Mouse (Mus musculus) layer of hippocampus, adult 9-10 months (tissue): Measurements from ENCODE around the gene Prkch.

Experiments used
- DNase-seq: peaks from one replicate; pipeline ENCODE4 v3.0.0; 2022; ENCODE audit warnings: low spot score

Gene Prkch

GRCm38 (mm10) chr12:73762001-73762400 is 177.4 kb downstream of the Prkch start:
- DNase-seq: no peak

DNA sequence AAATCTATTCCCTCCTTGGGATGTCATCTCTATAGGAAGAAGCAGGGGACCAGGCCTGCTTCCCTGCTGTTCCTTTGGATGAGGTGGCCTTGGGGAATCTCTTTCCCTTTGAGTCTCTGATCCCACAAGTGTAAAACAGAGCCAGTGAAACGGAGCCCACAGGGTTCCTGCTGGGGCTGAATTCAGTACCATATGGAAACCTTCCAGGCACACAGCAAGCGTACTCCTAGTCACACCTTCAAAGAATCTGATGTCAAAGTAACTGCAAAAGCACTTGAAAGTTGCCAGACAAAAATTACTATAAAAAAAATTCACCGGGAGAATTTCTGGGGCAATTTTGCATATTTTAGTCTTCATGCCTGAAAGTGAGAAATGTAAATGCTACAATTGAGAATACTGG is 178.2 kb downstream of the Prkch start:
- DNase-seq: no peak

GRCm38 (mm10) chr12:73764649-73765525 is 180.3 kb downstream of the Prkch start:
- no peak for DNase-seq

- DNase-seq: no peak
Measured at GRCm38 (mm10) chr12:73766152-73766551, 181.6 kb downstream of the Prkch start.

DNA sequence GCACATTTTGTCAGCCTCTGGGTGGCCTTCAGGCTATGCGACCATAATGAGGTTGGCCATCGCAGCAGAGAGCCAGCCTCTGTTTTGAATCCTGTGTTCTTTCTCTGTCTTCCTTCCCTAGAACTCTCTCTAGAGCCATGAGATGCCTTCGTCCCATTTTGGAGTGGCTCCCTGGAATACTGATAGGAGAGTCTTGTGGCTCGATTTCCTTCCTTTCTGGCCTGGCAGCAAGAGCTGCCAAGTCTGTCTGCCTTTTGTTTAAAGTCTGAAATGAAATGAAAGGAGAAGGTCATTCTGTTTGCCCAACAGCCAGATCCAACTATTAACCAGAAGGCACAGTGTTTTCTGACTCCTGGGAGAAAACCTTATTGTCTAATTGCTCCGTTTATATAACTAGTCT is 184.2 kb downstream of the Prkch start:
- DNase-seq: no peak

DNA sequence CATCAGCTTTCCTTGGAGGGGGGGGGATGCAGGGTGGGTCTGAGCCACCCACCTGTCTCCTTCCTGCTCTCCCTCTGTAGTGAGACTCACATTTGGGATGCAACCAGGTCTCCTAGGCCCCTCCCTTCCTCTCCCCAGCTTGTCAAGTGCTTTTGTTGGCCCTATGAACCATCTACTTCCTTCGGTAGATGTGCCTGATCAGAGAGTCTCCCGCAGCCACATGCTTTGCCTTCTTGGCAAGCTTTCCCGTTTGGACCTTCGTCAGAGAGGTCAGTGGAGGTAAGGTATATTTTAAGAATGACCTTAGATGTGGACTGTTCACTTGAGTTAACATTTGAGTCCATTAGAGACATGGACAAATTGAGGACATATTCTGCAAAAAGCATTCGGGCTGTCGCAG is 184.9 kb downstream of the Prkch start:
- DNase-seq: no peak

DNA sequence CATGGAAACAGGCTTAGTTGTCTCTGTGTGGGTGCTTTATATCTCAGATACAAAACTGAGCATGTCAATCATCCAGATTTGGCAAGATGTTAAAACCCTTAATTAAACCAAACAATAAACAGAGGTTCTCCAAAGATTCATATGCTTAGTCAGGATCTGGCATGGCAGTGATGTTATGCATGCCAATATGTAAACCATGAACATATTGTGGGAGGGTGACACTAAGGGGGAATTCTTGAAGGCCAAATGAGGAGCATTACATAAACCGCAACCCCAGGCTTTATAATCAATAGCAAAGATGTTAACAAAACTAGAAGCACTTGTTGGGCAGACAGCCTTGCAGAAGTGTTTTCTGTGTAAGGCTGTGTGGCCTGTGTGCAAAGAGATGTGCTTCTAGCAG is 186.2 kb downstream of the Prkch start:
- no peak for DNase-seq

- no peak for DNase-seq
Measured at GRCm38 (mm10) chr12:73774793-73775385, 190.3 kb downstream of the Prkch start.

GRCm38 (mm10) chr12:73776401-73776945 is 191.9 kb downstream of the Prkch start:
- DNase-seq: no peak

DNA sequence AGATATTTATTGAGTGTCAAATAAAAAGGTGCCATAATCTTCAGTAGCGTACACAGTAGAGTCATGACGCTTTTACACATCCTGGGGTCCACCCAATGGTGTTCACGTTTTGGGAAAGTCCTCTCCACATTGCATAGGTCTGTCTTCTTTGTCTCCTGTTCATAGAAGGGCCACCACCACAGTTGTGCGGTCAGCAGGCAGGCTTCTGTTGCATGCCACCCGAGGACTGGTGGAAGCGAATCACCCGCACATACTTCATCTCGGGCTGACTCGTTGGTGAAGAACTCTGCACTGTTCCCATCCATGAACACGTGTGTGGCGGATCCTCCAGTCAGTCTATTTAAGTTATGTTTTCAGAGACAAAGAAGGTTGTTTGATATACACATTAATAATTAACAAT is 193.1 kb downstream of the Prkch start:
- DNase-seq: no peak

DNA sequence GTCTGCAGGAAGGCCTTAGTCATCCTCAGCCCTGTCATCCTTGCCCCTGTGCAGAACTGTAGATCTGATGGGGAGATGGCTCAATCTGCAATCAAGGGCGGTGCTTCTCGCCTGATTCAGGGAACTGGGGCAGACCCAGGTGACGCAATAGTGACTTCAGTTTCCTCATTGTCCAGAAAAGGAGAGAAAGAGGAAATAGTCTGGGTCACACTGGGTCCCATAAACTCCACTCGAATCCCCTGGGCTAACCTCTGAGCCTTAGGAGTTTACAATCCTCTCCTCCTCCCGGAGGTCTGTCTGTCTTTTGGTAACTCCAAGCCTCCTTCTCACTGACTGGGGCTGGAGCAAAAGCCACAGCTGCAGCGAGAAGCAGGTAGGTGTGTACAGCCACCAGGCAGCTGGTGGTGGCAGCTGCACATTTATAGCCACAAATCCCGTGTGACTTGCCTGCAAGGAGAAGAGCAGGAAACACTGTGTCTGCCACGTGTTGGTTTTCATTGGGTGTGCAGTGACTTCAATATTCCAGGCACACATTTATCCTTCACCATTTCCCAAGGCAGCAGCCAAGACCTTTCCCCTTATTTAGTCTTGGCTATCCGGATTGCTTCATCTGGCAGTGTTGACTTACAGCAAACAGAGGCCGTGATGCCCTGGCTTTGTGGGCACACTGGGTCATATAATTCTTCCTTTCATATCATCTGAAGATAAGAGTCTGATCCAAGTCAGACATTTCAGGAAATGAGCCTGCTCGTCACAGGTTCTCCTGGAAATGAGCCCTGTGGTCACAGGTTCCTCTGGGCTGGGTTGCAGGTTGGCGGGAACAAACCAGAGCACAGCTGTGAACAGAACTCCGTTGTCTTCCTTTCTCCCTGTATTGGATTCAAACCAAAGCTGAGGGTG is 195.0 kb downstream of the Prkch start:
- DNase-seq: peak; percentile 44

DNA sequence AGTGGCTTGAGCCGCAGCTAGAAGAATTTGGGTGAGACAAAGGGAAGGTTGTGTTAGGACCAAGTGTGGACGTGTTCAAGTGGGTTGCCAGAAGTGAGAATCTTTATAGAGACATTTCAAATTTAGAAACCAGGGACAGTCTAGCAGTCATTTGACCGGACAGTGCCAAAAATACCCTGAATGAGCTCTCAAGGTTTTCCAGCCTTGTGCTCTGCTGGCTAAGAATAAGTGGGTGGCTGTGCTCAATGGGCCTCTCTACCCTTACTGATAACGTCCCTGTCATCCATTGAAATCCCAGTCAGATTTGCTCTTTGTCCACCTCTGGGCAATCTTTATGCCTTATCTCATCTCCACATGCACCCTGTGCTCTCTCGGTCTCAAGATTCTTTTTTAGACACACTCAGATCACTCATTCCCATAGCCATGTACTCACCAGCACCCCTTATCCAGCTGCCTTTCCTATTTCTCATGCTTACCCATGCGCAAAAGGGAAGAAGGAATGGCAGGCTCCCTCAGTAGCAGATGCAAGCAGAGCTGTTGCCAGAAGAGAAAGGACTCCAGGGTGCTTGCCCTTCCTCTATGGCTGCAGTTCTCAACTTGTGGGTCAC is 196.9 kb downstream of the Prkch start:
- no peak for DNase-seq

- DNase-seq: no peak
Measured at GRCm38 (mm10) chr12:73786909-73787308, 202.3 kb downstream of the Prkch start.

DNA sequence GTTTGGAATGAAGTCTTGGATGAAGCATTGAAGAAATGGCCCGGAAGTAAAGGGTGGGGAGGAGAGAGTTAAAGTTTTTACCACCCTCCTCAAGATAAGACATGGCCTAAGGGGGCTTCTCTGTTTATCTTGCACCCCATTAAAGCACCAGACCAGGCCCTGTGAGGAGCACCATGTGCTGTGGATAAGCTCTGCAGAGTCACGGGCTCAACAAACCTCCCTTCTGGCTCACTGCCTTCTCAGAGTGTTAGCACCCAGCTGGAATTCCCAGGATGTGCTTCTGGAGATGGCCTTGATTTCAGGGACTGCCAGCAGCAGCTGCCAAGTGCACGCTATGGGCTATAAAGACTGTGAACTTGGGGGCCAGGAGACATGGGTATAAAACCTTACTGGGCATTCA is 204.3 kb downstream of the Prkch start:
- no peak for DNase-seq

DNA sequence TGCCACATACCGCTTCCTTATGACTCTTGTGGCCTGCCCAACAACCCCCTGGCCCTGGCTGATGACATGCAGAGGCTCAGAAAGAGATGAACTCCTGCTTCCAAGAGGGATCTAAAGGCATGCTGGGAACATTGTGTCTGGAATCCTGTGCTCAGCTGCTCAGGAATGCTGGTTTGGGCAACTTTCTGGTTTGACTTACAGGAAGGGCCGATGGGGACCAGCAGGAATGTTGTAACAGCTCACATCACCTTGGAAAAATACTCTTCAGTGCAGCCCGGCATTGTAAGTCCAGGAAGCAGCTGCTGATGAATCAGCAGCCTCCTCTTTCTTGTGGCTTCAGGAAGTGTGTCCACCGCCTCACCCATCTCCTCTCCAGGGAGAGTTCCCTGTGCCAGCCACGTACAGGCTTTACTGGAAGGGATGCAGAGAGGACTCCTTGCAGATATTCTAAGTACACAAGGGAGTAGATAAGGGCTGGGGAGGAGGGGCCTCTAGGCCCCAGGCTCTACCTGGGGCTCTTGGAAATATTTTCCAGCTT is 206.0 kb downstream of the Prkch start:
- no peak for DNase-seq

GRCm38 (mm10) chr12:73793216-73793615 is 208.6 kb downstream of the Prkch start:
- DNase-seq: no peak

GRCm38 (mm10) chr12:73793744-73794143 is 209.1 kb downstream of the Prkch start:
- DNase-seq: no peak

- peak; percentile 44 for DNase-seq
Measured at GRCm38 (mm10) chr12:73794151-73794883, 209.7 kb downstream of the Prkch start.

DNA sequence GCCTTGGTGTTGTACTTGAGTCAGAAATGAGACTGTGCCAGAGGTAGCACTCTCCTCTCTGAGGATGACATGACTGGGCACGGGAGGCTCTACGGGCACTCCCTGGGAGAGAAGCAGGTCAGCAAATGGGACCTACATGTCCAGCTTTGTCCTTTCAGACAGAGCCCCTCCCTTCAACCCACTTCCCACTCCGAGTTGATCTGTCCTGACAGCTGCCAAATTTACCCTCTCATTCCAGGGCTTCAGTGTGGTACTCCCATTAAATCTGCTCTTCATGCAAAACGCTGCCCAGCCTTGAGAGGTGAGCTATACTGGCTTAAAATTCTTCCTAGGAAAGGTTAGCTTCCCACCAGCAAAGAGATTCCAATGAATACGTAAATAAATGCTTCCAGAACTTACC is 215.1 kb downstream of the Prkch start:
- DNase-seq: no peak

DNA sequence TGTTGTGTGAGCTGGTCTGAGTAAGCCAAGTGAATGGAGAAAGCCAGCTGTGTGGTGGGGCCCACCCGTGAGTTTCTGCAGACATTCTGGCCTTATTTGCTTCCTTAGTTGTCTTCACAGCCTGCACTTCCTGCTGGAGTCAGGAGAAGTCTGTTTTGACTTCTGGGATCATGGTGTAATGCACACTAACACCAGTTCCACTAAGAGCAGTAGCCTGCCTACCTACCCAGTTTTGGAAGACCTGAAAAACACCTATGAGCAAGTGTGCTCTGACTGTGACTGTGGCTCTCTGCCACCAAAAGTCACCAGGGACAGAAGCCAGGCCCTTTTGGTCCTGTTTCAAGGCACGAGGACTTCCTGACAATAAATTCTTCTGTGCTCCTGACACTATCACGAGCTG is 216.3 kb downstream of the Prkch start:
- no peak for DNase-seq

- DNase-seq: no peak
Measured at GRCm38 (mm10) chr12:73801845-73802244, 217.2 kb downstream of the Prkch start.
